Mouse (Mus musculus) cortical plate, adult 2 months (tissue): ENCODE data around the gene Nt5c3b.

Source experiments
- CTCF ChIP-seq: fragments of 200-500 bp; IDR thresholded peaks from 2 replicates; pipeline ENCODE4 v1.5.1; 2011; ENCODE audit warnings: mild to moderate bottlenecking, control low read depth, low read length; ENCODE audit not compliant: insufficient read depth; ENCODE audit errors: extremely low read depth
- POLR2A ChIP-seq: fragments of 200-500 bp; IDR thresholded peaks from 2 replicates; pipeline ENCODE4 v1.6.1; 2011; ENCODE audit warnings: mild to moderate bottlenecking, low read length, control low read depth; ENCODE audit not compliant: insufficient read depth; ENCODE audit errors: extremely low read depth

- TF ChIP-seq POLR2A (no peak), CTCF (no peak)
These were observed 47.1 kb downstream of the Nt5c3b start for GRCm38 (mm10) chr11:100394353-100395074.
